ENCODE assay signal across 8 mouse cellular contexts in the genomic region with DNA sequence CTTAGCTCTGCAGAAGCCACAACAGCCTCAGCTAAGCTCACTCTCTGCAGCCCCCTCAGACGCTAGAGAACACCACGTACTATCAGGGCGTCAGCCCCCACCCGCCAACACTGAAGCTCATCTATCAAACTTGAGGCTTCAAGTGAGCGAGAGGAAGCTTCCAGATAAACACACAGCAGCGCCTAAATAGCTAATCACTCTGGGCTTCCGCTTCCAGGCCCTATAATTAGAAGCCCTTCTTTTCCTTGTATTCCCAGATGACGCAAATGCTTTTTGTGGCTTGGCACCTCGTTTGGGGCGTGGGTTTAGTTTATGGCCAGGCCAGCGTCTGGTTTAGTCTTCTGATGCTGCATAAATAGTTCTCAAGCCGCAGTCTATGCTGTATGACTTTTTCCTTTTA.
A peak's percentile ranks its signal among the peaks of the same experiment; 100 is the strongest.
DNase-seq lines count a peak whose midpoint lies in the region; ATAC-seq and TF ChIP-seq lines count a peak whose summit lies in the region.

No protein-coding gene starts in this region.

- DNase-seq in ovary, adult 18-20 months (ENCODE audit: low spot score) = peak; percentile 15
- no peak for DNase-seq in ovary, postnatal 36 days (ENCODE audit: low spot score)
- peak; percentile 84 for DNase-seq in gastrocnemius, adult 2 months
- peak; percentile 56 for DNase-seq in kidney, adult 18-20 months
- peak; percentile 62 to 67 for DNase-seq in left cerebral cortex, postnatal 14 days (ENCODE audit: low spot score in 2 of 2)
- DNase-seq in natural killer cell, adult 2 months (ENCODE audit: low spot score in 2 of 2) = no peak

- intact Hi-C loops in gastrocnemius, adult 2 months (cut with DNase I) = no loop called here
- intact Hi-C loops in left cerebral cortex, postnatal 14 days (cut with DNase I) = no loop called here

- H3K4me3 ChIP-seq in gastrocnemius, adult 2 months = peak overlapping the region; percentile 58
- peak overlapping the region; percentile 10; the same call in 1 of the 2 replicates for H3K4me3 ChIP-seq in olfactory bulb, adult 2 months (ENCODE audit: insufficient read depth, low read depth, low read length)

- ATAC-seq in activated CD4-positive, CD25-positive, alpha-beta regulatory T cell, adult 4 months = no peak

- H3K4me1 ChIP-seq in olfactory bulb, adult 2 months (ENCODE audit: control insufficient read depth, insufficient read depth, low read length) = peaks cover 6% of the 10 kb centered on the region

- WGBS in olfactory bulb, adult 2 months = 21% methylated on average over 12 of the region's 12 CpGs

- peak overlapping the region; percentile 89 for H3K27ac ChIP-seq in gastrocnemius, adult 2 months
- H3K27ac ChIP-seq in olfactory bulb, adult 2 months (ENCODE audit: insufficient read depth, low read depth, low read length) = peak overlapping the region; percentile 95

- TF ChIP-seq POLR2A in olfactory bulb, adult 2 months (IDR thresholded peaks at IDR 0.05; ENCODE audit: insufficient read depth, low read depth, low read length) = no peak

- TF ChIP-seq CTCF in gastrocnemius, adult 2 months (IDR thresholded peaks at IDR 0.05) = no peak
- TF ChIP-seq CTCF in olfactory bulb, adult 2 months (IDR thresholded peaks at IDR 0.05; ENCODE audit: insufficient read depth, low read depth, low read length) = no peak

Comparison
In these comparisons a context has a peak if more than half of its experiments do, and no peak if none do; other contexts are left out.
1. DNase-seq: peak in ovary, adult 18-20 months (single experiment), gastrocnemius, adult 2 months (single experiment), kidney, adult 18-20 months (single experiment) and left cerebral cortex, postnatal 14 days (2 of 2); none in ovary, postnatal 36 days (single experiment) and natural killer cell, adult 2 months (0 of 2).